Comparison of ENCODE assay signal across 10 mouse cellular contexts in genomic region chr10:100170836-100171235, GRCm38 (mm10).
DNase-seq lines count a peak whose midpoint lies in the region; ATAC-seq and TF ChIP-seq lines count a peak whose summit lies in the region.
"Had no signal": no experiment of that assay in that cellular context is flagged by ENCODE, and none has a peak within 500 bp of the region (broad histone marks: within the 10 kb centered on the region; RNA-seq: fewer than 3 reads in every experiment).

No protein-coding gene starts in this region.

- H3K4me2 ChIP-seq in forebrain, embryonic 13.5 days, result no peak overlapping the region
- H3K4me2 ChIP-seq in forebrain, embryonic 11.5 days (ENCODE audit: low read depth, low read length, severe bottlenecking), result no peak overlapping the region
- H3K4me2 ChIP-seq: liver, embryonic 13.5 days had no signal

- no peaks in the 10 kb centered on the region for H3K27me3 ChIP-seq in forebrain, embryonic 13.5 days
- no peaks in the 10 kb centered on the region for H3K27me3 ChIP-seq in forebrain, embryonic 11.5 days (ENCODE audit: control insufficient read depth, insufficient read depth, low read length)
- H3K27me3 ChIP-seq: liver, embryonic 13.5 days had no signal

- no peak for DNase-seq in forebrain, embryonic 11.5 days (ENCODE audit: low spot score)
- DNase-seq in left cerebral cortex, adult 2 months (ENCODE audit: extremely low spot score in 1 of 2, low spot score in 2 of 2), result no peak
- no peak for DNase-seq in left cerebral cortex, adult 18-20 months (ENCODE audit: low spot score in 2 of 2)
- DNase-seq in Muller cell, postnatal 12 days (ENCODE audit: inconsistent ontology term), result peak; percentile 9
- DNase-seq in kidney, postnatal 36 days, result peak; percentile 29 to 54
- no peak for DNase-seq in cerebellum, postnatal 36 days
- DNase-seq: liver, embryonic 13.5 days had no signal

- TF ChIP-seq CTCF in left cerebral cortex, adult 2 months (IDR thresholded peaks at IDR 0.05), result peak; percentile 61

- H3K9me3 ChIP-seq in forebrain, embryonic 13.5 days (replicated peaks), result no peaks in the 10 kb centered on the region
- H3K9me3 ChIP-seq in forebrain, embryonic 11.5 days (ENCODE audit: control insufficient read depth, low read length), result no peaks in the 10 kb centered on the region
- H3K9me3 ChIP-seq: liver, embryonic 13.5 days had no signal

- no peak overlapping the region for H3K4me3 ChIP-seq in forebrain, embryonic 13.5 days
- H3K4me3 ChIP-seq in forebrain, embryonic 11.5 days (ENCODE audit: low read depth, low read length), result no peak overlapping the region
- no peak overlapping the region for H3K4me3 ChIP-seq in left cerebral cortex, adult 2 months
- H3K4me3 ChIP-seq: liver, embryonic 13.5 days had no signal

- intact Hi-C loops in left cerebral cortex, adult 2 months (cut with DNase I), result loop anchor here (5.0 kb wide), 1 partner anchor 529 kb away; no protein-coding TSS in a partner anchor

- peak; percentile 65; the same call in 1 of the 2 replicates for ATAC-seq in forebrain, embryonic 13.5 days
- ATAC-seq in forebrain, embryonic 11.5 days (replicated peaks; ENCODE audit: low FRiP score), result no peak
- no peak for ATAC-seq in megakaryocyte, adult 5-6 weeks (ENCODE audit: poor library complexity, severe bottlenecking)
- ATAC-seq: inflammation-experienced regulatory T-cells, adult 6 months had no signal

- H3K9ac ChIP-seq in forebrain, embryonic 13.5 days, result no peak overlapping the region
- no peak overlapping the region for H3K9ac ChIP-seq in forebrain, embryonic 11.5 days (ENCODE audit: low read length)
- H3K9ac ChIP-seq: liver, embryonic 13.5 days had no signal

- H3K4me1 ChIP-seq in forebrain, embryonic 13.5 days, result no peaks in the 10 kb centered on the region
- no peaks in the 10 kb centered on the region for H3K4me1 ChIP-seq in forebrain, embryonic 11.5 days (replicated peaks; ENCODE audit: control insufficient read depth, insufficient read depth, low read length)
- H3K4me1 ChIP-seq: liver, embryonic 13.5 days had no signal

- no peaks in the 10 kb centered on the region for H3K36me3 ChIP-seq in forebrain, embryonic 13.5 days (ENCODE audit: poor library complexity, severe bottlenecking)
- H3K36me3 ChIP-seq in forebrain, embryonic 11.5 days (ENCODE audit: control insufficient read depth, insufficient read depth, low read length), result no peaks in the 10 kb centered on the region
- H3K36me3 ChIP-seq: liver, embryonic 13.5 days had no signal

- H3K27ac ChIP-seq in forebrain, embryonic 13.5 days, result no peak overlapping the region
- H3K27ac ChIP-seq in forebrain, embryonic 11.5 days (ENCODE audit: low read depth, low read length), result no peak overlapping the region
- H3K27ac ChIP-seq in left cerebral cortex, adult 2 months, result no peak overlapping the region
- H3K27ac ChIP-seq: liver, embryonic 13.5 days had no signal

Comparison
In these comparisons a context has a peak if more than half of its experiments do, and no peak if none do; other contexts are left out.
1. DNase-seq: peak in Muller cell, postnatal 12 days (single experiment) and kidney, postnatal 36 days (2 of 2); none in forebrain, embryonic 11.5 days (single experiment), left cerebral cortex, adult 2 months (0 of 2), left cerebral cortex, adult 18-20 months (0 of 2) and cerebellum, postnatal 36 days (0 of 2).